Mouse (Mus musculus) liver, postnatal 0 days (tissue): ENCODE measurements around the gene Mterf4. TPM values are rescaled to one million over a fixed set of nuclear protein-coding genes. Genes with fewer than 3 reads are reported as not detected.
A peak's percentile ranks its signal among the peaks of the same experiment; 100 is the strongest.

Experiments
- ATAC-seq: fragments of 200-750 bp; cut with Nextera tagmentation; 2 replicates; pipeline ENCODE4 v1.8.0; 2017; ENCODE audit warnings: mild to moderate bottlenecking, moderate library complexity
- DNase-seq: peaks from one replicate; pipeline ENCODE4 v3.0.0-alpha.2; 2016
- H3K27ac ChIP-seq: fragments of 300-500 bp; sonication (generic); 2 replicates; pipeline ENCODE4 v1.5.1; 2014; ENCODE audit warnings: antibody characterized with exemption, moderate library complexity, mild to moderate bottlenecking, low read depth
- H3K27me3 ChIP-seq: fragments of 300-500 bp; sonication (generic); 2 replicates; pipeline ENCODE4 v1.6.1; 2014; ENCODE audit warnings: low read length, control low read depth, mixed read lengths; ENCODE audit not compliant: insufficient read depth
- H3K36me3 ChIP-seq: fragments of 300-500 bp; sonication (generic); replicated peaks from 2 replicates; pipeline ENCODE4 v1.6.1; 2014; ENCODE audit warnings: mild to moderate bottlenecking, control low read depth, low read length, moderate library complexity, mixed read lengths; ENCODE audit not compliant: insufficient read depth
- H3K4me1 ChIP-seq: fragments of 300-500 bp; sonication (generic); 2 replicates; pipeline ENCODE4 v1.6.1; 2014; ENCODE audit warnings: antibody characterized with exemption, mild to moderate bottlenecking, control low read depth; ENCODE audit not compliant: insufficient read depth
- H3K4me2 ChIP-seq: fragments of 300-500 bp; sonication (generic); 2 replicates; pipeline ENCODE4 v1.6.1; 2014; ENCODE audit warnings: low read depth, mild to moderate bottlenecking, low read length, moderate library complexity, mixed read lengths
- H3K4me3 ChIP-seq: fragments of 300-500 bp; sonication (generic); 2 replicates; pipeline ENCODE4 v1.5.1; 2014; ENCODE audit warnings: low read depth, low read length
- H3K9ac ChIP-seq: fragments of 300-500 bp; sonication (generic); replicated peaks from 2 replicates; pipeline ENCODE4 v1.6.1; 2014; ENCODE audit warnings: mild to moderate bottlenecking, moderate library complexity
- H3K9me3 ChIP-seq: fragments of 300-500 bp; sonication (generic); 2 replicates; pipeline ENCODE4 v1.6.1; 2016; ENCODE audit warnings: mild to moderate bottlenecking, control low read depth, low read length, mixed read lengths
- CTCF ChIP-seq: sonication (generic); IDR thresholded peaks from 2 replicates; pipeline ENCODE4 v1.5.1; 2016; ENCODE audit warnings: antibody characterized with exemption, low read depth
- EP300 ChIP-seq: IDR thresholded peaks from 2 replicates; pipeline ENCODE4 v1.6.1; 2016; ENCODE audit warnings: antibody characterized with exemption, low read depth, mild to moderate bottlenecking
- WGBS: fragments of 180-500 bp; shearing (Covaris S2); extraction: QIAGEN DNeasy Blood & Tissue Kit; methylation state at CpG from one replicate; pipeline ENCODE4 v1.1.7; 2014; ENCODE audit not compliant: insufficient replicate concordance; 5-methylcytosine and 5-hydroxymethylcytosine counted together
- polyA plus RNA-seq: library from polyadenylated mRNA; unstranded; fragments of >200 nt; fragmentation: Nextera tagmentation; extraction: Ambion mirVana; gene quantifications from 2 replicates; pipeline ENCODE4 v1.2.1, GENCODE M21; 2015

The Mterf4 gene
- polyA plus RNA-seq, 1 experiment from 2014 or later, result 9.4 TPM

DNA sequence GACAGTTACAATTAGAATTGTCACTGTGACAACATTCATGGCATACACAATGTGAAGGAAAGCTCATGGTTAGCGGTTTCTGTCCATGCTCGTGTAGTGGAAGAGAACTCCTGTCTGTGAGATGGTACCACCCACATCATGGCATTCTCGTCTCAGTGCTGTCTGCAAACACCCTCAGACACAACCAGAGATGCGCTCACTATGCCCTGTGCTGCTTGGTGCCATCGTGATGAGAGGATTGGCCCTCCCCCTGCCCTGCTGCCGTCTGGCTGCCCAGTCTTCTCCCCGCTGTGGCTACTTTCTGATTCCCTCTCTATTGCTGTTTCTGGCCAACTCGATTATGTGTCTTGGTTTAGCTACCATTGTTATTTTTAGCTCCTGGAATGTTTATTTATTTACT lies 13.7 kb downstream of the Mterf4 start:
- Histone ChIP-seq H3K4me2 (no peak overlapping the region), H3K27ac (no peak overlapping the region), H3K4me3 (no peak overlapping the region), H3K9ac (no peak overlapping the region), H3K27me3 (no peaks in the 10 kb centered on the region), H3K4me1 (no peaks in the 10 kb centered on the region), H3K36me3 (peaks cover 6% of the 10 kb centered on the region), H3K9me3 (no peaks in the 10 kb centered on the region)
- DNase-seq (no peak), ATAC-seq (no peak)
- WGBS, result 77% methylated on average over 8 of the region's 8 CpGs
- TF ChIP-seq CTCF (no peak), EP300 (no peak)

DNA sequence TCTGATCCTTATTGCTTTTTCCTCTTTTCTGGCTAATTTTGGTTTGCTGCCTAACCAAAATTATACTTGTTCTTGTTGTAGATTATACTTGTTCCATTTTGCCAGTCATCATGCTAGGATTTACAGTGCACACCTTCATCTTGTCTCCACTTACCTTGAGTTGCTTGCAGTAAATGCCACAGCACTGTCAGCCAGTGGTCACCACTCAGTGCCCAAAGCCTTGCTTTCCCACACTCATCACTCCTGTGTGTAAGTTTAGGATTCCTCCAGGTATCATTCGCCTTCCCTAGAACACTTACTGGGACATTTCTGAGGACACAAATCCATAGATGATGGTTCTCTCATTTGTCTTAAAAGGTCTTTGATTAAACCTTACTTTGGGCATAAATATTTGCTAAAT lies 14.1 kb downstream of the Mterf4 start:
- 93% methylated on average over 1 of the region's 1 CpGs for WGBS
- no peak overlapping the region for H3K27ac ChIP-seq

DNA sequence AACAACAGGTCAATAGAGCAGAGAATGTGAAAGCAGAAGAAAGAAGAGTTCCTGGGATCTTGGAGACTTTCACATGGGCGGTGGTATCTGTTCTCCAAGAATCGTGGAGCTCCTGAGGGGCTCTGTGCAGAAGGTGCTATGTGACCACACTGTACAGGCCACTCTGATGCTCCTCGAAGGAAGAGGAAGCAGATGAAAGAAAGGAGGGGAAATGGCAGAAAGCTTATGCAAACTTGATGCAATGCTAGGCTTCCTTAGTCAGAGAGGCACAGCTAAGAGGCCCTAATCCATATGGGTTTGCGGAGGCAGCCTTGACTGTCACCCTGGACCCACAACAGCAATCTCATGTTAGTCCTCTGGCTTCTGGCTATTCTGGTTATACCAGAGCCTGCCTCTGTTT lies 14.8 kb downstream of the Mterf4 start:
- Histone ChIP-seq H3K27ac (no peak overlapping the region), H3K9me3 (no peaks in the 10 kb centered on the region), H3K36me3 (0 out of 2 replicates have a peak, but pooled peaks cover 4% of the 10 kb centered on the region), H3K4me2 (no peak overlapping the region), H3K9ac (no peak overlapping the region), H3K27me3 (no peaks in the 10 kb centered on the region), H3K4me1 (no peaks in the 10 kb centered on the region), H3K4me3 (no peak overlapping the region)
- no peak for ATAC-seq
- no peak for TF ChIP-seq EP300
- no peak for TF ChIP-seq CTCF
- no peak for DNase-seq
- WGBS, result 56% methylated on average over 4 of the region's 4 CpGs

More for the DNA sequence above, 14.1 kb downstream of the Mterf4 start:
- no peak for ATAC-seq
- H3K4me1 ChIP-seq, result no peaks in the 10 kb centered on the region
- H3K4me2 ChIP-seq, result no peak overlapping the region
- TF ChIP-seq CTCF (no peak), EP300 (no peak)
- DNase-seq, result no peak
- no peaks in the 10 kb centered on the region for H3K9me3 ChIP-seq
- no peak overlapping the region for H3K4me3 ChIP-seq
- H3K27me3 ChIP-seq, result no peaks in the 10 kb centered on the region
- 0 out of 2 replicates have a peak, but pooled peaks cover 4% of the 10 kb centered on the region for H3K36me3 ChIP-seq
- H3K9ac ChIP-seq, result no peak overlapping the region

DNA sequence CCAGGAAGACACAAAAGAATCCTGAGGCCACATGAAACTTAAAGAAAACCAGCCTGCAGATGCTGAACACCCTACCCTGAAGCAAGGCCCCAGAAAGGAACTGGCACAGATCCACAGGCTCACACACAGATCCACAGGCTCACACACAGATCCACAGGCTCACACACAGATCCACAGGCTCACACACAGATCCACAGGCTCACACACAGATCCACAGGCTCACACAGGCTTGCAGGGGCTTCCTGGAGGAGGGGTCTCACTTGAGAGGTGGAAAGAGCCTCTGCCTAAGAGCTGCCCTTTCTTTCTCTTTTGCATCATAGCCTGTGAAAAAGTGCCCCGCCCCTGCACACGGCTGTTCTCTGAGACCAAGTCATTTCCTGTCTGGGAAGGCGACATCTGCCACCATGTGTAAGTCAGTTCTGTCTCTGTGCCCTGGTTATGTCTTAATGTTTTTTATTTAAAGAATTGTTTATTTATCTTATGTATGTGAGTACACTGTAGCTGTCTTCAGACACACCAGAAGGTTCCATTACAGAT lies 16.0 kb downstream of the Mterf4 start:
- DNase-seq (peak; percentile 28), ATAC-seq (no peak)
- WGBS, result 16% methylated on average over 3 of the region's 3 CpGs

DNA sequence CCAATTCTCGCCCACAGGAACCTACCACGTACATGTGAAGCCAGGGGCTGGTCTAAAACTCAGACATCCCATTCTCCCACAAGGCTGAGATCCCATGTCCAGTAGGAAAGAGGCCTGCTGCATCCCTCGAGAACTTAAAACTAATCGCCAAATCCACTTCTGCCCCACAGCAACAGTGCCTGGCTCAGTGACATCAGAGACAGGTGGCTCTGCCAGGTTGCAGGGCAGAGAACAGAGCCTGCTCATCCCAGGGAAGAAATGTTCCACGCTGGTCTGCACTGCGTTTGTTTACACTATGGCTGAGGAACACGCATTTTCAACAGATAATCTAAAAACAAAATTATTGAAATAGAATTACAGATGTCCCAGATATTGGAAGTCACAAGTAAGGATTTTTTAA lies 28.7 kb downstream of the Mterf4 start:
- Histone ChIP-seq H3K4me1 (no peaks in the 10 kb centered on the region), H3K36me3 (no peaks in the 10 kb centered on the region), H3K27me3 (no peaks in the 10 kb centered on the region), H3K27ac (no peak overlapping the region), H3K9ac (no peak overlapping the region), H3K9me3 (no peaks in the 10 kb centered on the region), H3K4me2 (no peak overlapping the region), H3K4me3 (no peak overlapping the region)
- 62% methylated on average over 7 of the region's 7 CpGs for WGBS
- ATAC-seq, result no peak
- DNase-seq, result no peak
- no peak for TF ChIP-seq EP300
- TF ChIP-seq CTCF, result no peak

More for the DNA sequence above, 16.0 kb downstream of the Mterf4 start:
- Histone ChIP-seq H3K27me3 (no peaks in the 10 kb centered on the region), H3K36me3 (no peaks in the 10 kb centered on the region), H3K4me3 (no peak overlapping the region), H3K4me1 (no peaks in the 10 kb centered on the region), H3K9me3 (no peaks in the 10 kb centered on the region), H3K4me2 (no peak overlapping the region), H3K27ac (no peak overlapping the region), H3K9ac (no peak overlapping the region)
- TF ChIP-seq CTCF, result no peak
- TF ChIP-seq EP300, result no peak

DNA sequence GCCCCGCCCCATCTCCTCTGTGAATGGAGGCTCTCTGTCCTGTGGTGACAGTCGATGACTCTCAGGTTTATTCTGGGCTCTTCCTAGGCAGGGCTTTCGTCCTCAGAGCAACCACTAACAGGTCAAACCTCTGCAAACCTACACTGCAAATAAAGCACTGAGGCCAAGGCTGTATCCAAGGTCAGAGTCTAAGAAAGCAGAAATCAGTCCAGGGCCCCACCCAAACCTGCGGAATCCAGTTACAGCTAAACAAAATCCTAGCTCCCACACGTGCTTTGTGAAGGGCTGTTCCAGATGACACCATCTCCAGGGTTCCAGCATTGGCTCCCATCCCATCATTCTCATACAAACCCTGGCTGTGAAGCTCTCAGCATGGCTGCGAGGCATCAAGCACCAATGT lies 30.2 kb downstream of the Mterf4 start:
- Histone ChIP-seq H3K4me2 (no peak overlapping the region), H3K27me3 (no peaks in the 10 kb centered on the region), H3K9me3 (no peaks in the 10 kb centered on the region), H3K9ac (no peak overlapping the region), H3K4me3 (no peak overlapping the region), H3K36me3 (no peaks in the 10 kb centered on the region), H3K4me1 (no peaks in the 10 kb centered on the region), H3K27ac (no peak overlapping the region)
- ATAC-seq, result no peak
- DNase-seq, result no peak
- 60% methylated on average over 6 of the region's 6 CpGs for WGBS
- TF ChIP-seq EP300 (no peak), CTCF (no peak)

DNA sequence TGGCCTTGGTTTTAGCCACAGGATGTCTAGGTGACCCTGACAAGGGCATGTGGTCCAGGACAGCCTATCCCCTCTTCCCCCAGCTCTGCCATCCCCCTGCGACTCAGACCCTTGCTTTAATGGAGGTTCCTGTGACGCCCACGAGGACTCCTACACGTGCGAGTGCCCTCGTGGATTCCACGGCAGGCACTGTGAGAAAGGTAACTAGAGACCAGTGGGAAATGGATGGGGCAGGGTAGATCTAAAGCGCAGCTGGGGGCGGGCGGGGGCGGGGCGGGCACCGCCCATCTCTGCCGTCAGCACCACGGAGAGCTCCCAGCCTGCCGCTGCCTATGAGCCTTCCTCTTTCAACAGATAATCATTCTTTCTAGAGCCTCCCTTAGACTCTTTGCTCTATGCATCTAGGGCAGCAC lies 33.3 kb downstream of the Mterf4 start:
- WGBS, result 5% methylated on average over 16 of the region's 16 CpGs

More for the DNA sequence above, 33.3 kb downstream of the Mterf4 start:
- TF ChIP-seq EP300 (no peak), CTCF (no peak)
- DNase-seq (peak; percentile 64), ATAC-seq (no peak)
- no peaks in the 10 kb centered on the region for H3K36me3 ChIP-seq
- no peaks in the 10 kb centered on the region for H3K4me1 ChIP-seq
- no peaks in the 10 kb centered on the region for H3K27me3 ChIP-seq
- H3K9me3 ChIP-seq, result no peaks in the 10 kb centered on the region
- no peak overlapping the region for H3K9ac ChIP-seq
- no peak overlapping the region for H3K4me2 ChIP-seq
- no peak overlapping the region for H3K4me3 ChIP-seq
- no peak overlapping the region for H3K27ac ChIP-seq
